Mouse (Mus musculus) 3T3-L1 (cell line): ENCODE results near the gene Slc6a17.

Experiments
- DNase-seq: peaks from one replicate; pipeline ENCODE4 v3.0.0-alpha.2; 2015; ENCODE audit warnings: low read depth, low spot score

Gene Slc6a17

DNA sequence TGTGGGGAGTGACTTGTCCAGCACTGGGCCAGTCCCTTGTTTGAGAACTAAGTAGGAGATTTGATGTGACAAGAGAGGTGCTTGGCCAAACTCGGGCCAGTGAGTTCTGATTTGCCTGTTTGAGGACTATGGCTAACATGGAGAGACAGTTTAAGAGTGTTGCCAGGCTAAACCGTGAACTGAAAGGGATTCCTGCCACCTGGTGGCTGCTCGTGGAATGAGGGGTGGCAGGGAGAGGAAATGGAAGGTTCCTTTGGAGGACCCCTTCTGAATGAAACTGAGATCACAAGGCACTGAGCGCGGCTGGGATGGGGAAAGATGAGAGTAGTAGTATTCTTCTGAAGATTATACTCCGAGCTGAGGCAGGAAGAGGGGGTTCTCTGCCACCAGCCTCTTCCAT, 51.2 kb downstream of the Slc6a17 start:
- peak; percentile 76 for DNase-seq

DNA sequence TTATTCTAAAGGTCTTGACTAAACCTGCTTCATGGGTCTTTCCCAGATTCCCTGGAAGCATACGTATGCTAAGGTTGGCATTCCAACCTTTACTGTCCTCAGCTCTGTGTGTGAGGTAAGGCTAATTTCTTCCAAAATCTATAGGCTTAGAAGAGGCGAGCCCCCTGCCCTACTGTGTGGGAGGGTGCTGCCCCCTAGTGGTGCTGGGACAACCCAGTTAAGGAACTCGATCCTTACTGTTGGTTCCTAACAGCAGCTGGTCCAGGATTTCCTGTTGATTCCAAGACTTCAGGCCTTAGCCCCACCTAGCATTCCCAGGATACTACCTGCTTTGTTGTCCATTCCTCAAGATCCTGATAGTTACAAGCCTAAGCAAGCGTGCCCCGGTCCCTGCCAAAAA, 55.7 kb downstream of the Slc6a17 start:
- DNase-seq: peak; percentile 78

DNA sequence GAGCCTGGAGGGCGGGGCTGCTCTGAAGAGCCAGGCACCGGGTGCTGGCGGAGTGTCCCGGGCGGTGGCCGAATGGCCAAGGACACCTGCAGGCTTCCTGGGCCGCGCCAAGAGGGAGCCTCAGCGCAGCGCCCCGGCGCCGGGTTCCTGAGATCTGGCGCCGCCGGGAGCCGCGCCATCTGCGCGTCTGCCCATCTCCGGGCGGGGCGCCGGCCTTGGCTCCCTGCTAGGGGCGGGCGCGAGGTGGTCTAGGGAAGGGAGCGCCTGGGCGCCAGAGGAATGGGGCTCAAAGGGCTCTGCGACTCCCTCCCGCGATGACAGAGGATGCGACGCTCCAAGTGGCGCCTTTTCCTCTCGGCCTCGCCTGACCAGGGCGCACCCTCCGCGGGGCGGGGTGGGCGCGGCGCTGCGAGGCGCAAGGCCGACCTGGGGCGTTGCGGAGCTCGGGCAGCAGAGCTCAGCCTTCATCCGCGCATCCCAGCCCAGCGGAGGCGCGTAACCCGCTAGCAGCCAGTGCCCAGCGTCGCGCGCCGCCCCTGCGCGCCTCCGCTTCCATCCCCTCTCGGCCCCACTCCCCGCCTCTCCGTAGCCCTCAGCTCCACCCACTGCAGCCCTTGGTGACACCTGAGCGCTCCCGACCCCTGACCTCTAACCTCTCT, 57.9 kb downstream of the Slc6a17 start:
- no peak for DNase-seq

DNA sequence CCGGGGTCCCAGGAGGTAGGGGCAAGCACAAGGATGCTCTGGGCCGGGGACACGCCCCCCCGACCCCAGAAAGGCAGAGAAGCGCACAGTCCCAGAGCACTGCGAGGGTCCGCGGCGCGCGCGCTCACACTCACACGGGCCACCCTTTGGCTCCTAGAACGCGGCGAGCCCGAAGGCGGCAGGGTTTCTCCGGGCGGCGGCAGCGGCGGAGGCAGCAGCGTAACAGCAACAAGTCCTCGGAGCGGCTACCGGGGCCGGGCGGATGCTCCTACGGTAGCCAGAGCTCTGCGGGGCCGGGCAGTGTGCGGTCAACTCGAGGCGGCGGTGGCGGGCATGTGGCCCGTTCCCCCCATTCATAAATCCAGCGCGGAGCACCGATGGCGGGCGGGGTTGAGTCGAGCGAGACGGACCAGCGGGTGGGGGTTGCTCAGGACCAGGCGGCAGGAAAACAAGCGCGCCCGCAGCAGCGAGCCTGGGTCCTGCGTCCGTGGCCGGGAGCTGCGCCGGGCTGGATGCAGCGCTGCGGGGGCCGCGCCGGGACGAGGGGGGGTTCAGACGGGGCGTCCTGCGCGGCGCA, 58.5 kb downstream of the Slc6a17 start, which contains the start of gene Kcnc4:
Kcnc4 (minus strand) TSS at position 357 of the 577 bp plus-strand sequence.
- DNase-seq: no peak

DNA sequence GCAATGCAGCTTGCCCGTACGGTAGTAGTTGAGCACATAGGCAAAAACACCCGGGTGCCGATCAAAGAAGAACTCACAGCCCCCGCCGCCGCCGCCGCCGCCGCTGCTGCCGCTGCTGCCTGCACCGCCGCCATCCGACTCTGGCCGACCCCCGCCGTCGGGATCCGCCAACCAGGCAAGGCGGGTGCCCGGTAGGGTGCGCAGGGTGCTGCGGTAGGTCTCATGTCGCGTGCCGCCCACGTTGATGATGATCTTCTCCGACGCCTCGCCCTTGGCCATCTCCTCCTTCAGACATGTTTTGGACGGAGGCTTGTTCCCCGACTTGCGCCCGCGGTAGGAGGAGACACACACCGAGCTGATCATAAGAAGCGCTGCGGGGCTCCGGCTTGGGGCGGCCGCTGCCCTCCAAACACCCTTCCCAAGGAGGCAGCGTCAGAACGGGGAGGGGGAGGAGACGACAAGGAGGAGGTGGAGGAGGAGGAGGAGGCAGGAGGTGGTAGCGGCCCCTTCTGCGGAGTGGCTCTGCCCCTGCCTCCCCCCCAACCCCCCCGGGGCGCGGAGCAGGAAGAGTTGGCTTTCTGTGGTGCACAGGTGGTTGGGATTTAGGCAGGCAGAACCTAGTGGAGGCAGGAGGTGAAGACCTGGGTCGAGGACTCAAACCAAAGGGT, 59.2 kb downstream of the Slc6a17 start:
- no peak for DNase-seq

DNA sequence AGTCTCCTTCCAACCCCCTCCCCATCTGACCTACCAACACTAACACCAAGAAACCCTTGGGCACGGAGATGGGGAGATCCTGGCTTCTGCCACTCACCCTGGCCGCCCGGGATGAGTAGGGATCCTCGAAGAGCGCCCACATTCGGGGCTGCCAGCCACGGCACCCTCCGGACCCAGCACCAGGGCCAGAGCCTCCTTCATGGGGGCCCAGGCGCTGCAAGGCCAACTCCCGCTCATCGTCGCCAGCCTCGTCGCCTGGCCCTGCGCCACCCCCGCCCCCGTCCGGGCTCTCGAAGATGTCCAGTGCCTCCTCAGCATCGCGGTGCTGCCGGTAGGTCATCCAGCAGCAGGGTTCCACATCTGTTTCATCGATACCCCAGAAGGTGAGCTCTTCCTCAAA, 59.7 kb downstream of the Slc6a17 start:
- no peak for DNase-seq

DNA sequence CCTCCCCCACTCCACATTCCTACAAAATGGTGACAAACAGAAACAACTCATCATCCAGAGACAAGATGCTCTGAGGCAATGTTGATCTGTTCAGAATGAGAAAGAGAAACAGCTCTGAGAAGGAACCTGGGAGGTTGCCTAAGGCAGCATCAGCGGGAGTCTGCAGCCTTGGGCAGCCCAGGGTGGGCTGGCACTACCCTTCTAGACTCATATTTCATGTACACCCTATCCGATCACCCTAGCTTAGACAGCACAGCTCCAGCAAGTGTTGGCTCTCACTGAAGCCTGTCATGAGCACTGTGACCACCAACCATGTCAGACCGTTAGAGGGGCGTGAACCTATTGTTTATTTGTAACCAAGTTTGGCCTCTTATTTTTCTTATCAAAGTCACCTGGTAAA, 63.5 kb downstream of the Slc6a17 start:
- no peak for DNase-seq

DNA sequence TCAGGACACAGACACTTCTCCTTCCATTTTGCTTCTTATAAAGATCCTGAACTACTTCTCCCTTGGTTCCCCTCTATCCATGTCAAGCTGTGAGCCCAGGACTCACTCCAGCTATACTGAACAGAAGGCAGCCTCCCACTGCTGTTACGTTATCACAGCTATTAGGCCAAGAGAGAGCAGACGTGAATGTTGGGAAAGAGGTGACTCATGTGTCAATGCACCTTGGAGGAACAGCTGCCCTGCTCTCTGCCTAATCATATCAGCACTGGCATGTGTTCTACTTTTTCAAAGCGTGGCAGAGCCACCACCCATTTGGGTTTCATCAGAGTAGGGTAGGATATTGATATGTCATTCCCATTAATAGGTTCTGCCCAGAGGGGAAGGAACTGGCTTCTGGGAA, 71.0 kb downstream of the Slc6a17 start:
- peak; percentile 42 for DNase-seq

DNA sequence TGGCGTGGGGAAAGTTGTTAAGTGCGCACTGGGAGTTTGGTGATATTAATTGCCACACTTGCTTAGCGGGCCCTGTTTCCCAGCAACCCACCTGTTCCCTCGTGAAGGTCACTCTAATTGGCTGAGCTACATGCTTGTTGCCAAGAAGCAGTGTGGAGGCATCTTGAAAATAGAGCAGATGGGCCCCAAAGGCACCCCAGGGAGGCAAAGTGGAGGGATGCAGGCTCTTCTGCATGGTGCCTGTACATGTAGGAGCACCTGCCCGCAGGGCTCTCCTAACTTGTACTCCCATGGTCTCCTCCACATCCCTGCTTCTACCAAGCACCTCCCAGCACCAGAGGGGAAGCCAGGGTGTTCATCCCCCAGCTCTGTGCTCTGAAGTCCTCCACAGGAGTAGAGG, 74.0 kb downstream of the Slc6a17 start:
- DNase-seq: no peak

DNA sequence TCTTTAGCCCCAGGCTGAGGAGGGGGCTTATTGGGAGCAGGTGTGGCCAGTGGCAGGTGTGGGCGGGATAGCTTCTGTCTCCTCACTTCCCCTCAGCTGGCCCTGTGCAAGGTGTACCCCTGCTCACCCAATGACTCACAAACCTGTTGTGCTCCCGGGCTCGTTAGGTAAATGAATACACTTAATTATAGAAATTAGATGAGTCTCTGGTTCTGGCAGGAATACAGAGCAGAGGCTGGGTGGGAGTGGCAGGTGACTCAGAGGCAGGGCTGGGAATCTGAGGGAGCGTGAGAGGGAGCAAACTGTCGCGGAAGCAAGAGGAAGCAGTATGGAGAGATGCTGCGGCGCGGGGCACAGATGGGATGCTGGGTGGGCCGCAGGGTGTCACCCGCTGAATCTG, 75.6 kb downstream of the Slc6a17 start:
- no peak for DNase-seq

DNA sequence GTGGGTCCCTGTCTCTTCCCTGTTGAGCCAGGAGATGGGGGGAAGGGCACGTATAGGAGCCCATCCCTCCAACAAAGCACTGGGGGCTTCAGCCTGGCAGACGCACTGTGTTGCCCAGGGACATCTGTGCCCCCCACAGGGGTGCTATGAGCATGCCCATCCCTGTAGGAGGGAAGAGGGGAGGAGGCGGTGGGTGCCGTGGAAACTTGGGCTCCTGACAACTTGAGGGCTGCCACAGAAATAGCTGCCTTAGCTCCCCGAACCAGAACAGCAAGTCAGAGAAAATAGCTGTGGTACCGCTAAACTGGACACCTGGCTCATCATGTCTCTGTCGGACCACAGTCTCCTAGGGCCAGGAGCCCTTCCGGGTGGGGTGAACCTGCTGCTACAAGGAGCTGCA, 76.5 kb downstream of the Slc6a17 start:
- DNase-seq: no peak

DNA sequence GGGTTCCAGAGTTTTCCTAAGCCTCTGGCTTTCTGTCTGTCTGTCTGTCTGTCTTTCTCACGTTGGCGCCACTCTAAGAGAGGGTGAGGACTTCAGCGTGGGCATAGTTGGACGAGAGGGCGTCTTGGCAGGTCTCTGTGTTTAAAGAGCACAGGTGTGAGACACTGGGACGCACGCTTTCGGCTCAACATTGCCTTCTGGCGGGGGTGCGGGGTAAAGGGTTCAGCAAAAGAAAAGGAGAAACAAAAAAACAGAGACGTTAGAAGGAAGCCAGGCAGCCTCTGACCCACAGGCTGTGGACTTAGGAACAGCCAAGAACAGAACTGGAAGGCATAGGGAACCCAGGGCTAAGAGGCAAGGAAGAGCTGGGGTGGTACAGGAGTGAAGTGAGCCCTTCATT, 78.5 kb downstream of the Slc6a17 start:
- DNase-seq: no peak

DNA sequence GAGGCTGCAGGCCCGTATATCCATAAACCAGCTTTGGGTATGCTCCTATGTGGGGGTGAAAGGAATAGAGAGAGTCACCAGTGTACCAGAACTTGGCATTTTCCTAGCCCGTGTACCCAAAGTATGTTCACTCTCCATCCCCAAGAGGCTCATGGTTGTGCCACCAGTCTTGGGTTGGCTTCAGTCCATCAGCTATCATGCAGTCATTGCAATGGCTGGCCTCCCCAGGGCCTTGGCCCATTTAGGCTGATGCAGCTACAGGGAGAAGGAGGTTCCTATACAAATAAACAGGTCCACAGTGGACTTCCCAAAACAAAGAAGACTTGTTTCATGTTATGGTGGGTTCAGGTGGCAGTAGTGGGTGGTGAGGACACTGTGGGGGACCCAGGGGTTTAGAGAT, 80.2 kb downstream of the Slc6a17 start:
- no peak for DNase-seq

DNA sequence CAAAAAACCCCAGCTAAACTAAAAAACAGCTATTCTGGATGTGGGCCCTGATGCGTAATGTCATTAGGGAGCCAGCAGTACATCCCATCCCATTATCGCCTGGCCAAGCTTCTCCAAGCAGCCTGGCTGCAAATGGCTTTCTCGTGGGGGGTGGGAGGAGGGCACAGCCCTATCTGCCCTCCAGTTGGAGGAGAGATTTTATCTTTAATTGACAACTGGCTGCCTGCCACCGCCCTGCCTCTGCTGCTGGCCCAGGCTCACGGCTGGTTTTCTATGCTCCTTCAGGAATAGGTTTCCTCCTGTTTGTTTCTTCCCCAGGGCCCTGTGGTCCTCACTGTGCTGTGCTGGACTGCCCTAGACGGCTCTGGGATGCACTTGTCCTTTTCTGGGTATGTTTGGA, 81.4 kb downstream of the Slc6a17 start:
- DNase-seq: no peak

DNA sequence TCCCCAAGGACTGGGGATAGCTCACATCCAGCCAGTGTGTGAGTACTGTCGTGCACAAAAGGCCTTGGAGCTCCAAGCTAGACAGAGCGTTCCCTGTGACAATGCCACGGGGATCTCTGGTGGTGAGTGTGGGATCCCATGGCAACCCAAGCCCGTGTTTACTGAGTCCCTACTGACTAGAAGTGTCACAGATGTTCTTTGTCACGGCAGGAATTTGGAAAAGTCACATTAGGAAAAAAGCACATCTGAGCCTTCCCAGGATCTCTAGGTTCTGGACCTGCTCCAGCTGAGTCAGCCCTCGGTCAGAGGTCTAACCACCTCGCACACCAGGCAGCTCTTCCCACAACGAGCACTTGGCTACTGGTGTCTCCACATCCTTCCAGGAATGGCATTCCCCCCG, 84.2 kb downstream of the Slc6a17 start:
- peak; percentile 78 for DNase-seq

DNA sequence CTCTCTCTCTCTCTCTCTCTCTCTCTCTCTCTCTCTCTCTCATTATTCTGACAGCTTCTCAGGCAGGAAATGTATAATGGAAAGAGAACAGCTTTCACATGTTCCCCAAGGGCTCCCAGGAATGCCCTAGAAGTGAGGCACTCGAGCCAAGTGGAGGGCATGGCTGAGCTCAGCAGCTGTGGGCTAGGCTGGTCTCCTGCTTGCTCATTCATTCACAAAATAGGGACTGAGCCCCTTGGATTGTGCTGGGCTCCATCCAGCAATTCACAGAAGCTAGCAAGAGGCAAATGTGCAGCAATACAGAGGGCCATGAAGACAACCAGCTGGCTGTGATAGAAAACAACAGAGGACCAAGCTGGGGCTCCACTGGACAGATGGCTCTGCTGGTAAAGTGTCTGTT, 86.5 kb downstream of the Slc6a17 start:
- no peak for DNase-seq

DNA sequence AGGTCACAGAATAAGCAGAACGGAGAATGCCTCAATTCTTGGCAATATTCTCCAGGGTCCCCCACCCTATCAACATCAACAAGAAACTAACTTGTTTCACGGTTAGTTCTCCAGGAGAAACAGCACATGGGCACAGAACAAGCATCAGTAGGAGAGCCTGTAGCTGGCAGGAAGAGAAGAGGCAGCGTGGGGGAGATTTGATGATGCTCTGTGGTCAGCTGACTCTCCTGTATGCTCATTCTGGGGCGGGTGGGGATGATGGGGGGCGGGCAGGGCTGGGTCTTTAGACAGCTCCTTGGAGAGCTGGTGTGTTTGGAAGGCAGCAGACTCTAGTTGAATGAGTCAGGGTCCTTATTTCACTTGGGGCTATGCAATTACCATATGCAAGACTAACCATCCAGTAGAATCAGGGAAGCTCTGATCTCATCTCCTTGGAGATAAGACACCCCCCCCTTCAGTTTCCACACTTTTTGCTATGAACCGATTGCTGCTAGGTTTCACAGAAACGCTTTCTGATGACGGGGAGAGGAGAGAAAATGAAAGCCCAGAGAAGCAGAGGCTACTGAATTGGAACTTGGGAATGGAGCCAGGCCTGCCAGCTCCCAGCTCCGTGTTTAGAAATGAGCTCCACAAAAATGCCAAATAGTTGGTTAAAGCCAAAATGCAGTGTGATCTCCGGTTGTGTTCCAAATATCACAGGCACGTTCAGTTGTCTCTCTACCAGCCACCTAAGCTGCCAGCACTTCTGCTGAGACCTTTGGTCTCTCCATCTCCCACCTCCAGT, 93.4 kb downstream of the Slc6a17 start:
- no peak for DNase-seq

DNA sequence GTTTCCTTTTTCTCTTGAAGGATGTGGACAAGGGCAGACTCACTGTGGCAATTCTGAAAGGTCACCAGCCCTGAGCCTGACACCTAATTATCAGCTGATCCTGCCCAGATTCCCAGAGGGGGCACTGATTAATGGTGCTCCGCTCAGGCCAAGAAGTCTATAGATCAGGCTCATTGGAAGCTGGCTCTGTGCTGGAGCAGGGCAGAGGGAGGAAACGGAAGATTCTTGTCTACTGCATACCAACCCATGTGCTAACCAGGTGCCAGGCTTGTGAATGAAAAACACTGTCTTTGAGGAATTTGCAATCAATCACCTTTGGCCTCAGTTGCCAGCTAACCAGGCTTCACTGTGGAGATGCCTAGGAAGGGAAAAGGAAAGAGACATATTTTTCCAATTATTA, 97.7 kb downstream of the Slc6a17 start:
- no peak for DNase-seq
